Mouse (Mus musculus) layer of hippocampus, adult 6 months (tissue): ENCODE results near the gene Ap1g2. TPM values are rescaled to one million over a fixed set of nuclear protein-coding genes. Genes with fewer than 3 reads are reported as not detected.

Experiments used
- long read RNA-seq, 2 experiments: library from polyadenylated mRNA; unstranded; transcript quantifications; one replicate each; pipeline ENCODE4 v2.0.0; 2019 to 2020
- polyA plus RNA-seq: library from polyadenylated mRNA; unstranded; fragments of <200 nt; fragmentation: Nextera tagmentation; gene quantifications from 2 replicates; pipeline ENCODE4 v1.2.3, GENCODE M21; 2021

Ap1g2 gene
- polyA plus RNA-seq: 0.68 and 0.72 TPM in 2 replicates
- long read RNA-seq, experiment 1, partial matches to known transcripts: 0 of 1 reads
- long read RNA-seq, experiment 1, other reads (novel, unspliced or antisense): 0 of 1 reads
- long read RNA-seq, experiment 2, partial matches to known transcripts: 1 of 2 reads
- long read RNA-seq, experiment 2, other reads (novel, unspliced or antisense): 0 of 2 reads

GRCm38 (mm10) chr14:55105836-55106809 lies at the start of gene Ap1g2:
TSS of gene Ap1g2 (minus strand) at chr14:55106593.

GRCm38 (mm10) chr14:55116425-55117200 lies 10.2 kb upstream of the Ap1g2 start, which contains the start of gene Jph4:
TSS of gene Jph4 (minus strand) at chr14:55116935.

GRCm38 (mm10) chr14:55094704-55095231 lies 11.6 kb downstream of the Ap1g2 start, which contains the start of gene Thtpa:
TSS of gene Thtpa (plus strand) at chr14:55094784.

GRCm38 (mm10) chr14:55092011-55092577 lies 14.3 kb downstream of the Ap1g2 start, which contains the start of gene Zfhx2:
TSS of gene Zfhx2 (minus strand) at chr14:55092324.

Other genes with a start within 250 kb of the Ap1g2 start
- 7.2 and 7.3 TPM in 2 replicates for gene Homez, start 235.6 kb downstream of the Ap1g2 start, polyA plus RNA-seq
- 5.0 and 6.8 TPM in 2 replicates for gene Ppp1r3e, start 229.0 kb downstream of the Ap1g2 start, polyA plus RNA-seq
- gene Bcl2l2, start 223.2 kb downstream of the Ap1g2 start, polyA plus RNA-seq: 5.8 TPM in 2 replicates
- not detected in 2 replicates for gene Gm20521, start 223.2 kb downstream of the Ap1g2 start, polyA plus RNA-seq
- gene Pabpn1, start 214.1 kb downstream of the Ap1g2 start, polyA plus RNA-seq: 15.8 and 16.7 TPM in 2 replicates
- gene Slc22a17, start 193.5 kb downstream of the Ap1g2 start, polyA plus RNA-seq: 142 and 162 TPM in 2 replicates
- 2.9 and 3.2 TPM in 2 replicates for gene Efs, start 180.5 kb downstream of the Ap1g2 start, polyA plus RNA-seq
- gene Il25, start 173.9 kb downstream of the Ap1g2 start, polyA plus RNA-seq: 0.35 and 0.73 TPM in 2 replicates
- 137 and 147 TPM in 2 replicates for gene Cmtm5, start 170.3 kb downstream of the Ap1g2 start, polyA plus RNA-seq
- 1.9 and 4.0 TPM in 2 replicates for gene Myh6, start 139.7 kb downstream of the Ap1g2 start, polyA plus RNA-seq
- gene Gm17428, start 129.7 kb downstream of the Ap1g2 start, polyA plus RNA-seq: not detected in 2 replicates
- gene Myh7, start 112.0 kb downstream of the Ap1g2 start, polyA plus RNA-seq: 26.7 and 28.7 TPM in 2 replicates
- 68.5 and 69.0 TPM in 2 replicates for gene Ngdn, start 91.1 kb downstream of the Ap1g2 start, polyA plus RNA-seq
- gene Zfhx2, start 14.3 kb downstream of the Ap1g2 start, polyA plus RNA-seq: 4.2 and 4.6 TPM in 2 replicates
- 14.7 and 14.9 TPM in 2 replicates for gene Thtpa, start 11.8 kb downstream of the Ap1g2 start, polyA plus RNA-seq
- gene Jph4, start 10.3 kb upstream of the Ap1g2 start, polyA plus RNA-seq: 35.2 and 35.4 TPM in 2 replicates
- gene Dhrs2, start 115.4 kb upstream of the Ap1g2 start, polyA plus RNA-seq: not detected in 2 replicates